Mouse (Mus musculus): ENCODE measurements around the gene Gm49361. TPM values are rescaled to one million over a fixed set of nuclear protein-coding genes. Genes with fewer than 3 reads are reported as not detected.
A peak's percentile ranks its signal among the peaks of the same experiment; 100 is the strongest.

Gm49361 gene
- polyA plus RNA-seq (2015; fragmentation: Nextera tagmentation; extraction: Ambion mirVana), result not detected in 2 replicates

DNA sequence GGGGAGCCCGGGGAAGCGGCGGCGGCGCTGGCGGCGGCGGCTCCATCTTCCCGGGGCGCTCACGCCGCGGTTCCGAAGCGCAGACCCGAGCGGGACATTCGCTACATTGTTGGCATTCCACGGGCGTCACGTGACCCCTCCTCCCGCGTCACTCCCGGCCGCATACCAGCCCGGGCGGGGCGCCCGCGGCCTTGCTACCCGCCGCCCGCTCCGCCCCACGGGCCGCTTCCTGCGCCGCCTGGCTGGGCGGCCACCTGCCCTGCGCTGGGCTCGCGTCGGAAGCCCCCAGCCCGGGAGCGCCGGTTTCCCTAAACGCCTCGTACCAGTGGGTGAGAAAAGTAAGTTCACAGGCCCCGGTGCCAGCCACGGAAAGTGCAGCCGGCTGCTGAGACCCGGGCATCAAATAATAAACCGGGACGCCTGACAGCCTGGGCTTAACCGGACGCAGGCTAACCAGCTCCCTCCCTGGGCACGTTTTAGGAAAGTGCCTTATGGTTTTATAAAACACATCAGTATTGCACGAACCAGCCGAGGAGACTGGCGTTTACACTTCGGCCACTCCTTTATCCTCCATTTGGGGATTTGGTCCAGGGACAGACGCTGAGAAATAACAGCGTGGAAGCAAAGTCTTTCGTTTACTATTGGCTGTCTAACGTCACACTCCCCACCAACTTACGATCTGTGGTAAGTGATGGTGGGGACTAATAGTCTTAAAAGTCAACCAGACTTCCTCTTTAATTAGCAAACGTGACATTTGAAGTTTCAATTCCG is at the start of gene Gm49361:
TSS of gene Gm49361 (minus strand) at position 103 of the 771 bp plus-strand sequence.
- H3K4me2 ChIP-seq (ENCODE audit: low read length), result peak within 1 kb of the TSS; percentile 84
- ATAC-seq, result peak; percentile 92
- H3K4me1 ChIP-seq (ENCODE audit: control insufficient read depth, insufficient read depth, low read depth, low read length), result peaks cover 10% of the 10 kb centered on the region
- H3K9me3 ChIP-seq (ENCODE audit: control insufficient read depth, low read length), result no peaks in the 10 kb centered on the region
- peak within 1 kb of the TSS; percentile 91 for H3K4me3 ChIP-seq (ENCODE audit: low read length)
- H3K27me3 ChIP-seq (replicated peaks; ENCODE audit: control insufficient read depth, insufficient read depth, low read length), result no peaks in the 10 kb centered on the region
- peak within 1 kb of the TSS; percentile 86 for H3K27ac ChIP-seq (ENCODE audit: low read depth, low read length)
- peak within 1 kb of the TSS; percentile 82 for H3K9ac ChIP-seq (ENCODE audit: low read depth, low read length)
- under 1% methylated on average over 49 of the region's 68 CpGs for WGBS
- no peaks in the 10 kb centered on the region for H3K36me3 ChIP-seq (ENCODE audit: control insufficient read depth, insufficient read depth, low read length)

DNA sequence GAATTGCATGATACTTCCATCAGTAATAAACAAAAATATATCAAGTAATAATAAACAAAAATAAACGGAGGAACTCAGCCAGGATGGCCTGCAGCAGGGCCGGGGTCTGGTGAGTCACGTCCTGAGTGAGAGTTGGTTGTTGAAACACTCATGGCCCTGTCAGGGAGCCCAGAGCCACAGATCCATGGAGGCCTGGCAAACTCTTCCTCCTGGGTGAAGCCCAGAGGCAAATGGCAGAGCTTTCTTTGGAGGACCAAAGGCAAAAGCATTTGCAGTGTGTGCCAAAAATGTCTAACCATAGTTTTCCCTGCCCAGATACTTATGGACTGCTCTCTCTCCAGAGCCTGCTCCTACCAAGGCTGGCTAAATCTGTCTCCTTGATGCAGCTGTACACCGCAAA is 45.3 kb upstream of the Gm49361 start:
- ATAC-seq, result no peak
- no peaks in the 10 kb centered on the region for H3K4me1 ChIP-seq (ENCODE audit: control insufficient read depth, insufficient read depth, low read depth, low read length)
- H3K27ac ChIP-seq (ENCODE audit: low read depth, low read length), result no peak overlapping the region
- no peaks in the 10 kb centered on the region for H3K36me3 ChIP-seq (ENCODE audit: control insufficient read depth, insufficient read depth, low read length)
- no peaks in the 10 kb centered on the region for H3K9me3 ChIP-seq (ENCODE audit: control insufficient read depth, low read length)
- no peak overlapping the region for H3K4me2 ChIP-seq (ENCODE audit: low read length)
- no peak overlapping the region for H3K4me3 ChIP-seq (ENCODE audit: low read length)
- H3K9ac ChIP-seq (ENCODE audit: low read depth, low read length), result no peak overlapping the region
- WGBS, result 88% methylated on average over 4 of the region's 4 CpGs
- H3K27me3 ChIP-seq (replicated peaks; ENCODE audit: control insufficient read depth, insufficient read depth, low read length), result no peaks in the 10 kb centered on the region

DNA sequence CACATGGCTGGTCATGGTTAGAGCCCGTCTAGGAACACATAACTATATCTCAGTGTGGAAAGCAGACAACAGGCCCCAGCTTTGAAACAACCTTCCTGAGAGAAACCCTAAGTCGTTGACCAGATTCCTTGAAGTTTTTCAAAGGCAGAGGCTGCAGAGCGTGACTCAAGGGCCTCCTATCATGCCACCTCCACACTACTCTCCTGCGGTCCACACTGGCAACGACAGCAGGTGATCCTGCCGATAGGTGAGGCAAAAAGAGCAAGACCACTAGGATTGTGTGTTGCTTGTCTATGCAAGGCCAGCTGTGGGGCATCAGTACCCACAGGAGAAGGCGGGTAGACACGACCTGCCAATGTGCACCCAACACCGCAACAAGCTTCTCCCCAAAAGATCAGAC is 43.9 kb upstream of the Gm49361 start:
- H3K9me3 ChIP-seq (ENCODE audit: control insufficient read depth, low read length), result no peaks in the 10 kb centered on the region
- H3K36me3 ChIP-seq (ENCODE audit: control insufficient read depth, insufficient read depth, low read length), result no peaks in the 10 kb centered on the region
- no peak overlapping the region for H3K9ac ChIP-seq (ENCODE audit: low read depth, low read length)
- H3K27me3 ChIP-seq (replicated peaks; ENCODE audit: control insufficient read depth, insufficient read depth, low read length), result no peaks in the 10 kb centered on the region
- no peak overlapping the region for H3K27ac ChIP-seq (ENCODE audit: low read depth, low read length)
- H3K4me3 ChIP-seq (ENCODE audit: low read length), result no peak overlapping the region
- no peaks in the 10 kb centered on the region for H3K4me1 ChIP-seq (ENCODE audit: control insufficient read depth, insufficient read depth, low read depth, low read length)
- WGBS, result 94% methylated on average over 9 of the region's 9 CpGs
- H3K4me2 ChIP-seq (ENCODE audit: low read length), result no peak overlapping the region
- ATAC-seq, result no peak

DNA sequence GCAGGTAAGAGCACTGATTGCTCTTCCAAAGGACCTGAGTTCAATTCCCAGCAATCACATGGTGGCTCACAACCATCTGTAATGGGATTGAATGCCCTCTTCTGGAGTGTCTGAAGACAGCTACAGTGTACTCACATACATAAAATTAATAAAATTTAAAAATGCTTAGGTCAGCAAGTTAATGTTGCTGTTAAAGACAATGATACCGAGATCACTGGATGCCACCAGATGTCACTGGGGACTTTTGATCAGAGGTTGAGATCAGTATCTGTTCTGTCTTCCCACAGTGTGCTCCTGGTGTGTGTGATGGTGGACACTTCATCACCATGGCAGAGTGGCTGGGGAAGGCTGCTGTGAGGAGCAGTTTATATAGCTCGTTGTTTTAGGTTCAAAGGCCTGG is 43.4 kb upstream of the Gm49361 start:
- no peak for ATAC-seq
- 80% methylated on average over 2 of the region's 2 CpGs for WGBS
- Histone ChIP-seq H3K27me3 (replicated peaks; ENCODE audit: control insufficient read depth, insufficient read depth, low read length) (no peaks in the 10 kb centered on the region), H3K4me3 (ENCODE audit: low read length) (no peak overlapping the region), H3K4me2 (ENCODE audit: low read length) (no peak overlapping the region), H3K36me3 (ENCODE audit: control insufficient read depth, insufficient read depth, low read length) (no peaks in the 10 kb centered on the region), H3K9ac (ENCODE audit: low read depth, low read length) (no peak overlapping the region), H3K27ac (ENCODE audit: low read depth, low read length) (no peak overlapping the region), H3K9me3 (ENCODE audit: control insufficient read depth, low read length) (no peaks in the 10 kb centered on the region), H3K4me1 (ENCODE audit: control insufficient read depth, insufficient read depth, low read depth, low read length) (no peaks in the 10 kb centered on the region)

DNA sequence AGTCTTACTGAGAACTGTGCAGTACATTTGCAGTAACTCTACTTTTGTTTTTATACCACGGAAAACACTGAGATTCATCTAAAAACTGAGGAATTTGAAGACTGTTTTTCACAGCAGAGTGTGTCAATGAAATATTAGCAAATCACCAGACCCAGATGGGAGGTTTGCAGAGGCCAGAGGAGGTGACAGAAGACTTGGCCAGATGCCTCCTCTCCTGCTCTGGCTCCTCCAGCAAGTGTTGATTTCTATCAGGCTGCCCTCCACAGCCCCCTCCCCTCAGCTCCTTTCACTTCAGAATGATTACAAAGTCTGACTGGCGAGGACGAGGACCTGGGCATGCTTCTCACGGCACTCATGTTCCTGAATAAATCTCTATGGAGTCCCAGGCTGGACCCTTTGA is 41.5 kb upstream of the Gm49361 start:
- Histone ChIP-seq H3K36me3 (ENCODE audit: control insufficient read depth, insufficient read depth, low read length) (no peaks in the 10 kb centered on the region), H3K9ac (ENCODE audit: low read depth, low read length) (no peak overlapping the region), H3K27ac (ENCODE audit: low read depth, low read length) (no peak overlapping the region), H3K4me2 (ENCODE audit: low read length) (no peak overlapping the region), H3K4me1 (ENCODE audit: control insufficient read depth, insufficient read depth, low read depth, low read length) (no peaks in the 10 kb centered on the region), H3K4me3 (ENCODE audit: low read length) (no peak overlapping the region), H3K9me3 (ENCODE audit: control insufficient read depth, low read length) (no peaks in the 10 kb centered on the region), H3K27me3 (replicated peaks; ENCODE audit: control insufficient read depth, insufficient read depth, low read length) (no peaks in the 10 kb centered on the region)
- WGBS, result 80% methylated on average over 4 of the region's 4 CpGs
- ATAC-seq, result no peak

DNA sequence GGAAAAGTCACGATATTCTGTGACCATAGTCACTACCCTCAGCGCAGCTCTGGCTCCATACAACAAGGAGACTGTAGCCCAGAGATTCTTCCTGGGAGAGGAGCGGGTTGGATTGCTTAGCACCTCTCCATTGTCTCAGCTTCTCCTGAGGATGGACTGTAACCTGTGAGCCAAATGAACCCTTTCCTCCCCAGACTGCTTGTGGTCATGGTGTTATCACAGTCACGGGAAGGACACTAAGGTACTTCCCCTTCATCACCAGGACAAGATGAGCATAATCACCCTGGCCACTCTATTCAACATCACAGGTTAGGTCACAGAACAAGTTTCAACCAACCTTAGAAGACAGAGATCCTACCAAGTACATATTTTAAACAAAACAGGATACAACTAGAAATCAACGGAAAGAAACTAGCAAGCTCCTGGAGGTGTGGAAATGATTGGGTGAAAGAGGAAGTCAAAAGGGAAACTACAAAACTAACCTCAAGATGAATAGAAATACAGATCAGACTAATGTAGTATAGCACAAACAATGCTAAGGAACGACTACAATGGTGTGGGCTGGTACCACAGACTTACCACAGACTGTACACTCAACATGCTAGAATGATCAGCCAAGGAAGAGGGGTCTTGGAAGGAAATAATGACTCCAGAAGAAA is 26.4 kb upstream of the Gm49361 start:
- ATAC-seq, result no peak
- Histone ChIP-seq H3K9me3 (ENCODE audit: control insufficient read depth, low read length) (peaks cover 2% of the 10 kb centered on the region; the same call in 1 of the 2 replicates), H3K4me2 (ENCODE audit: low read length) (no peak overlapping the region), H3K4me1 (ENCODE audit: control insufficient read depth, insufficient read depth, low read depth, low read length) (no peaks in the 10 kb centered on the region), H3K27ac (ENCODE audit: low read depth, low read length) (no peak overlapping the region), H3K9ac (ENCODE audit: low read depth, low read length) (no peak overlapping the region), H3K4me3 (ENCODE audit: low read length) (no peak overlapping the region), H3K27me3 (replicated peaks; ENCODE audit: control insufficient read depth, insufficient read depth, low read length) (no peaks in the 10 kb centered on the region), H3K36me3 (ENCODE audit: control insufficient read depth, insufficient read depth, low read length) (no peaks in the 10 kb centered on the region)
- WGBS, result 84% methylated on average over 6 of the region's 6 CpGs

DNA sequence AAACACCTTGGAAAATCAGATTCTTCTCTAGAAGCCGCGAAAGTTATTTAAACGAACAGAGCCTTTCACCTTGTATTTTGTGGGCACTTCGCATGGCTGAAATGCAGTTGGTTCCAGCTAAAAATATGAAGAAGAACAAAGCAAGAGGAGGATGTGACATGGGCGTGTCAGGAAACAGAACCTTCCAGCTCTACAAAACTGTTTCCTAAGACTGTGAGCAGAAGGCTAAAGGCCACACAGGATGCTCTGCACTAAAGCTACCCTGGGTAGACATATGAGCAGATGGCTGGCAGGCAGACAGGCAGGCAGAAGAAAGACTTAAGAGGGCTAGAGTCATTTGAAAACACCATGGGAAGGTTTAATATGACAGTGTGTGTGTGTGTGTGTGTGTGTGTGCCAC is 23.2 kb upstream of the Gm49361 start:
- H3K4me2 ChIP-seq (ENCODE audit: low read length), result no peak overlapping the region
- no peaks in the 10 kb centered on the region for H3K27me3 ChIP-seq (replicated peaks; ENCODE audit: control insufficient read depth, insufficient read depth, low read length)
- H3K36me3 ChIP-seq (ENCODE audit: control insufficient read depth, insufficient read depth, low read length), result no peaks in the 10 kb centered on the region
- 98% methylated on average over 5 of the region's 5 CpGs for WGBS
- ATAC-seq, result no peak
- H3K4me3 ChIP-seq (ENCODE audit: low read length), result no peak overlapping the region
- no peaks in the 10 kb centered on the region for H3K4me1 ChIP-seq (ENCODE audit: control insufficient read depth, insufficient read depth, low read depth, low read length)
- no peaks in the 10 kb centered on the region for H3K9me3 ChIP-seq (ENCODE audit: control insufficient read depth, low read length)
- no peak overlapping the region for H3K9ac ChIP-seq (ENCODE audit: low read depth, low read length)
- no peak overlapping the region for H3K27ac ChIP-seq (ENCODE audit: low read depth, low read length)

DNA sequence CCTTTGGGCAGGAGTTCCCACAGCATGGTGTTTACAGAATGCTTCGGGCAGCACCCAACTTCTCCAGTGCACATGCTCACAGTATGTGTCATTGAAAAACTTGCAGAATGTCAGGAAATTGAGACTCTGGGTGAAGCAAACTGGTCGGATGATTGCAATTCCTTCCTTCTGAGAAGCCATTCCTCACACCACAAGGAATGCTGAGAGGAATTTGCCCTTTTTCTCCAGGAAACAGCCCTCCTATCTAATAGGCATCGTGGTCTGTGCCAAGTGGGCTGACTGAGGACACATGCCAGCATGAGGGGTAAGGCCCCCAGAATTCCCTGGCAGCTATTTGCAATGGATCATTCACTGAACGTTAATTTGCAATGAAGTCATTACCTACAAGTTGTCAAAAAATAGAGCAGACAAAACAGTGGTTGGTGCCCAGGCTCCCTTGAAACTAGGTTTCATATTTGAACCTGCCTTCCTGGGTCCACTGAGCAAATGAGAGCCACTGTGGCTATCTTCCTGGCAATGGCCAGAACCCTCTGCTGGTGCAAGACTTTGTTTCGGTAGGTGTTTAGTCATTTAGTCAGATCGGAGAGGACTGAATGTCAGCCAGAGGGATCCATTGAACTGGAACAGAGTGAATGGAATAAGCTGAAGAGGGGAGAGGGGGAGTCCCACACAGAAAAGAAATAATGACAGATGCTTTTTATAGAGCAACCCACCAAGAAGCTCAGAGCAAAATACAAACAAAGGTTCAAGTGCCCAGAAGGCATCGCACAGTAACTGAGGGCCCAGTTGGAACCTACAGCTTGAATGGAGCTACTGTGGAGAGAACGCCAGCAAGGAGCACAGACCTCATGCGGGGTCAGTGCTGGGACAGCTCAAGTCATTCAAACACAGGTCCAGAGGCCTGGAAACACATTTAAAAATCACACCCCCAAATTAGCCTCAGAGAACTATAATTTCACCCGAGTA is 14.8 kb upstream of the Gm49361 start:
- WGBS, result 30% methylated on average over 10 of the region's 10 CpGs
- no peaks in the 10 kb centered on the region for H3K27me3 ChIP-seq (replicated peaks; ENCODE audit: control insufficient read depth, insufficient read depth, low read length)
- H3K9me3 ChIP-seq (ENCODE audit: control insufficient read depth, low read length), result no peaks in the 10 kb centered on the region
- peak; percentile 54; the same call in 1 of the 2 replicates for ATAC-seq
- H3K4me1 ChIP-seq (ENCODE audit: control insufficient read depth, insufficient read depth, low read depth, low read length), result no peaks in the 10 kb centered on the region
- no peak overlapping the region for H3K4me3 ChIP-seq (ENCODE audit: low read length)
- no peaks in the 10 kb centered on the region for H3K36me3 ChIP-seq (ENCODE audit: control insufficient read depth, insufficient read depth, low read length)
- H3K27ac ChIP-seq (ENCODE audit: low read depth, low read length), result peak overlapping the region; percentile 14; the same call in 1 of the 2 replicates
- no peak overlapping the region for H3K9ac ChIP-seq (ENCODE audit: low read depth, low read length)
- H3K4me2 ChIP-seq (ENCODE audit: low read length), result no peak overlapping the region

DNA sequence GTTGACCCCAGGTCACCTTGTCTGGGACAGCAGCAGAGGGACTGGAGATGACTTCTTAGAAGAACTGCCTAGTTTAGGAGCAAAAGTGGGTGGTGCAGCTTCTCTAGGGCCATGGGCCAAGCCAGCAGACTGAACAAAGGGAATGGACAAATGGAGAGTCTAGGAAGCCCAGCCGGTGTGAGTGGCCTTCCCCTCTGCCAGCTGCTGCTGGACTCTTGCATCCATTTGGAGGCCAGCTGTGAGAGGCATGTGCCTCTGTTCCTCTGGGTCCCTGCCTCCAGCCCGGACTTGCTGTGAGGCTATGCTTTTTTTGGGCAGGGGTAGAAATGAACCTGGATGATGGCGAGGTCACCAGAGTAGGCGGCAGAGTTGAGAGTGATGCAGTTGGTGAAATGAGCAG is 12.3 kb upstream of the Gm49361 start, which contains the start of gene Lats2:
TSS of gene Lats2 (minus strand) at position 152 of the 400 bp plus-strand sequence.
- H3K4me2 ChIP-seq (ENCODE audit: low read length), result no peak within 1 kb of the TSS
- no peaks in the 10 kb centered on the region for H3K36me3 ChIP-seq (ENCODE audit: control insufficient read depth, insufficient read depth, low read length)
- no peaks in the 10 kb centered on the region for H3K27me3 ChIP-seq (replicated peaks; ENCODE audit: control insufficient read depth, insufficient read depth, low read length)
- 73% methylated on average over 4 of the region's 4 CpGs for WGBS
- no peak within 1 kb of the TSS for H3K27ac ChIP-seq (ENCODE audit: low read depth, low read length)
- no peak within 1 kb of the TSS for H3K9ac ChIP-seq (ENCODE audit: low read depth, low read length)
- no peak for ATAC-seq
- H3K4me1 ChIP-seq (ENCODE audit: control insufficient read depth, insufficient read depth, low read depth, low read length), result no peaks in the 10 kb centered on the region
- H3K4me3 ChIP-seq (ENCODE audit: low read length), result no peak within 1 kb of the TSS
- H3K9me3 ChIP-seq (ENCODE audit: control insufficient read depth, low read length), result no peaks in the 10 kb centered on the region

Measured in hindbrain, embryonic 16.5 days (tissue).